Mouse (Mus musculus): ENCODE data around the gene Glud1. TPM values are rescaled to one million over a fixed set of nuclear protein-coding genes. Genes with fewer than 3 reads are reported as not detected.

Gene Glud1
- total RNA-seq, 1 experiment: 211 TPM

DNA sequence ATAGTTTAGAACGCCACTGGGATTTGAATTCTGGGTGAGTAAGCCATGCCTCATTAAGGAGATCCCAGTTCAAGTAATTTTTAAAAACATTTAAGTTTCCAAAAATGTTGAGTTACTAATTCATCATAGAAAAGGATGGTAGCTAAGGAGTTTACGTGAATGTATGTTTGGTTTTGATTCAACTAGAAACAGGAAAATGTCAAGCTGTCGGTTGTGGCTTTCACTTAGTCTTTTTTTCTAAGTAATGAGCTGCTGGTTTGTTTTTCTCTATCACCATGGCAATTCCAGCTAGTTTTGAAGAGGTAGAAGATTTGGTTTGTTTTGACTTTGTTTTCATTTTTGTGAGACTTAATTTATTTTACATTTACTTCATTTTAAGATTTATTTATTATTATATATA, 6.9 kb downstream of the Glud1 start:
- H3K36me3 ChIP-seq (ENCODE audit: control insufficient read depth, insufficient read depth, low read length, poor library complexity, severe bottlenecking): peaks cover 15% of the 10 kb centered on the region

DNA sequence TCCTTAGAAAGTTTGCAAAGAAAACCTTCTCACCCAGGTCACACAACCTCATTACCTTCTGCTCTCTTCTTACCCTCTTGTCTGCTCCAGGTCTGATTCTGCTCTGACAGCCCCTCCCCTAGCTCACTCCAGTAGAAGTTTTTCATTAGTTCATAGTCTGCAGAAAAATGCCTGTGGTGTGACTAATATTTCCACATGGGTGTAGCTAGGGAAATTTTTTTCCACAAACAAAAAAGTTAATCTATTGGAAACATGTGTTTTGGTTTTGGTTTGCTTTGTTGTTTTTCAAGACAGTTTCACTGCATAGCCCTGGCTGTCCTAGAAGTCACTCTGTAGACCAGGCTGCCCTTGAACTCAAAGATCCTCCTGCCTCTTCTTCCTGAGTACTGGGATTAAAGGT, 7.6 kb downstream of the Glud1 start:
- H3K36me3 ChIP-seq (ENCODE audit: control insufficient read depth, insufficient read depth, low read length, poor library complexity, severe bottlenecking): peaks cover 15% of the 10 kb centered on the region
- no peak overlapping the region for H3K27ac ChIP-seq (ENCODE audit: insufficient read depth, low read depth, low read length, poor library complexity, severe bottlenecking)
- H3K9me3 ChIP-seq (ENCODE audit: control insufficient read depth, insufficient read depth, low read depth, low read length): no peaks in the 10 kb centered on the region
- in situ Hi-C loops (cut with MboI; ENCODE audit: low sequenced_read_pairs in 2 of 2, unreplicated experiment in 2 of 2): no loop called here
- no peak for DNase-seq (ENCODE audit: low read depth, low spot score)
- no peak overlapping the region for H3K9ac ChIP-seq (ENCODE audit: insufficient read depth, low read depth, low read length, poor library complexity, severe bottlenecking)
- TF ChIP-seq CHD2 (IDR thresholded peaks at IDR 0.05; ENCODE audit: low read depth, low read length): no peak
- no peak overlapping the region for H3K4me3 ChIP-seq (ENCODE audit: insufficient read depth in 1 of 2, low read depth in 1 of 2, low read length in 2 of 2, poor library complexity in 1 of 2, severe bottlenecking in 1 of 2)
- peaks cover 0 to 27% of the 10 kb centered on the region in 2 experiments for H3K4me1 ChIP-seq (ENCODE audit: control insufficient read depth in 2 of 2, insufficient read depth in 2 of 2, low read length in 2 of 2, poor library complexity in 1 of 2)

More for the DNA sequence above, 6.9 kb downstream of the Glud1 start:
- no peak for DNase-seq (ENCODE audit: low read depth, low spot score)
- in situ Hi-C loops (cut with MboI; ENCODE audit: low sequenced_read_pairs in 2 of 2, unreplicated experiment in 2 of 2): no loop called here
- Histone ChIP-seq H3K4me1 (ENCODE audit: control insufficient read depth in 2 of 2, insufficient read depth in 2 of 2, low read length in 2 of 2, poor library complexity in 1 of 2) (peaks cover 0 to 27% of the 10 kb centered on the region in 2 experiments), H3K9me3 (ENCODE audit: control insufficient read depth, insufficient read depth, low read depth, low read length) (no peaks in the 10 kb centered on the region), H3K9ac (ENCODE audit: insufficient read depth, low read depth, low read length, poor library complexity, severe bottlenecking) (no peak overlapping the region), H3K4me3 (ENCODE audit: insufficient read depth in 1 of 2, low read depth in 1 of 2, low read length in 2 of 2, poor library complexity in 1 of 2, severe bottlenecking in 1 of 2) (no peak overlapping the region), H3K27ac (ENCODE audit: insufficient read depth, low read depth, low read length, poor library complexity, severe bottlenecking) (no peak overlapping the region)
- TF ChIP-seq MAFK (IDR thresholded peaks at IDR 0.05; ENCODE audit: insufficient read depth, low read depth, low read length): no peak
- TF ChIP-seq ZNF384 (IDR thresholded peaks at IDR 0.05; ENCODE audit: low read depth, low read length): no peak
- no peak for TF ChIP-seq ZC3H11A (IDR thresholded peaks at IDR 0.05; ENCODE audit: borderline replicate concordance, low read depth, low read length)
- no peak for TF ChIP-seq HCFC1 (IDR thresholded peaks at IDR 0.05; ENCODE audit: borderline replicate concordance, insufficient read depth, low read length)
- no peak for TF ChIP-seq CHD2 (IDR thresholded peaks at IDR 0.05; ENCODE audit: low read depth, low read length)

DNA sequence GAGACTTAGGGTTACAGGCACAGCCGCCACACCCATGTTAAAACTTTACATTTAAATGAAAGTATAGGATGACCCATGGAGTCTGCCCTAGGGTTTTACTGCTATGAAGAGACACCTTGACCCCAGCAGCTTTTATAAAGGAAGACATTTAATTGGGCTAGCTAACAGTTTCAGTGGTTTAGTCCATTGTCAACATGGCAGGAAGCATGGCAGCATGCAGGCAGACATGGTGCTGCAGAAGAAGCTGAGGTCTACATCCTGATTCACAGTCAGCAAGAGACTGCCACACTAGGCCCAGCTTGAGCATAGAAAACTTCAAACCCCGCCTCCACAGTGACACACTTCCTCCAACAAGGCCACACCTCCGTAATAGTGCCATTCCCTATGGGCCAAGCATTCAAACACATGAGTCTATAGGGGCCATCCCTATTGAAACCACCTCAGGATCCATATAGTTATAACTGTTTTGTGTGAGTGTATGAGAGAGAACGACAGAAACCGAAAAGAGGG, 13.1 kb downstream of the Glud1 start:
- H3K27ac ChIP-seq (ENCODE audit: insufficient read depth, low read depth, low read length, poor library complexity, severe bottlenecking): peak overlapping the region; percentile 80
- no peak for TF ChIP-seq ZNF384 (IDR thresholded peaks at IDR 0.05; ENCODE audit: low read depth, low read length)
- no peak for TF ChIP-seq HCFC1 (IDR thresholded peaks at IDR 0.05; ENCODE audit: borderline replicate concordance, insufficient read depth, low read length)
- in situ Hi-C loops (cut with MboI; ENCODE audit: low sequenced_read_pairs in 2 of 2, unreplicated experiment in 2 of 2): no loop called here
- peaks cover 2 to 7% of the 10 kb centered on the region in 2 experiments; a peak in 1 of 4 replicates for H3K4me1 ChIP-seq (ENCODE audit: control insufficient read depth in 2 of 2, insufficient read depth in 2 of 2, low read length in 2 of 2, poor library complexity in 1 of 2)
- H3K9ac ChIP-seq (ENCODE audit: insufficient read depth, low read depth, low read length, poor library complexity, severe bottlenecking): no peak overlapping the region
- no peak for DNase-seq (ENCODE audit: low read depth, low spot score)
- H3K4me3 ChIP-seq (ENCODE audit: insufficient read depth in 1 of 2, low read depth in 1 of 2, low read length in 2 of 2, poor library complexity in 1 of 2, severe bottlenecking in 1 of 2): no peak overlapping the region
- H3K9me3 ChIP-seq (ENCODE audit: control insufficient read depth, insufficient read depth, low read depth, low read length): no peaks in the 10 kb centered on the region
- H3K36me3 ChIP-seq (ENCODE audit: control insufficient read depth, insufficient read depth, low read length, poor library complexity, severe bottlenecking): peaks cover 32% of the 10 kb centered on the region

DNA sequence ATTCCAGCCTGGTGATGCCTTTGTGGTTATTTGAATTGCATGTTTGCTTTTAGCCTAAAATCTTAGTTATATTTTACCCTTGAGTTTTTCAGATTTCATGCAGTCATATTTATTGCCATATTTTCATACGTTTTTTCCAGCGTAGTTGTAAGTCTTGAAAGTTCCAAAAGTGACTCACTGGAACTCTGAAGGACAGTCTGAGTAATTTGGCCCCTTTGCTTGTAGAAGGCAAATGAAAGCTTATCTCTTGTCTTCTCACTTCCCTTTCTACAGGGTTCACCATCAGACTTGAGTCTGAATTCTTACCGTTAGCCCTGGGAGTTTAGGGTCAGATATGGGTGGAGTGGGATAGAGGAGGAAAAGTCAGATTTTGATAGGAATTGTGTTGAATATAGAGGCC, 16.1 kb downstream of the Glud1 start:
- Histone ChIP-seq H3K9me3 (ENCODE audit: control insufficient read depth, insufficient read depth, low read depth, low read length) (no peaks in the 10 kb centered on the region), H3K4me1 (ENCODE audit: control insufficient read depth in 2 of 2, insufficient read depth in 2 of 2, low read length in 2 of 2, poor library complexity in 1 of 2) (peaks cover 2 to 6% of the 10 kb centered on the region in 2 experiments; a peak in 1 of 4 replicates), H3K9ac (ENCODE audit: insufficient read depth, low read depth, low read length, poor library complexity, severe bottlenecking) (no peak overlapping the region), H3K36me3 (ENCODE audit: control insufficient read depth, insufficient read depth, low read length, poor library complexity, severe bottlenecking) (peaks cover 34% of the 10 kb centered on the region), H3K4me3 (ENCODE audit: insufficient read depth in 1 of 2, low read depth in 1 of 2, low read length in 2 of 2, poor library complexity in 1 of 2, severe bottlenecking in 1 of 2) (no peak overlapping the region), H3K27ac (ENCODE audit: insufficient read depth, low read depth, low read length, poor library complexity, severe bottlenecking) (no peak overlapping the region)
- in situ Hi-C loops (cut with MboI; ENCODE audit: low sequenced_read_pairs in 2 of 2, unreplicated experiment in 2 of 2): loop anchor here in 1 of 2 experiments (25.0 kb wide), 1 partner anchor 411 kb away; no protein-coding TSS in a partner anchor
- TF ChIP-seq ZNF384 (IDR thresholded peaks at IDR 0.05; ENCODE audit: low read depth, low read length) (no peak), MAFK (IDR thresholded peaks at IDR 0.05; ENCODE audit: insufficient read depth, low read depth, low read length) (no peak)
- no peak for DNase-seq (ENCODE audit: low read depth, low spot score)

DNA sequence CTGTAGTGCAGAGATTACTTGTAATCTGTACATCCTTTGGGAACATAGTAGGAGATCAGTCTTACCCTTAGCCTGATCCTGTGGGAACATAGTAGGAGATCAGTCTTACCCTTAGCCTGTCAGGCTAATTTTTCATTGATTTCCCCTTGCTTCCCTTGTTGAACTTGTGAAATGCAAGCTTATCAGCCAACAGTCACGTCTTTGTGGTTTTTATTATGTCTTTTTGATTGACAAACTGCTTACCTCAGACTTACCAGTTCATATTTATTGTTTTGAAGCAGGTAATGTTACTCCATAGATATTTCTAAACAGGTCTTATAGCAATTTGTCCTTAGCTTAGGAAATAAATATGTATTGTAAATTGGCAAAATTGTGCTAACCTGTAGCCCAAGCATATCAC, 17.1 kb downstream of the Glud1 start:
- DNase-seq (ENCODE audit: low read depth, low spot score): no peak
- no peaks in the 10 kb centered on the region for H3K9me3 ChIP-seq (ENCODE audit: control insufficient read depth, insufficient read depth, low read depth, low read length)
- peaks cover 38% of the 10 kb centered on the region for H3K36me3 ChIP-seq (ENCODE audit: control insufficient read depth, insufficient read depth, low read length, poor library complexity, severe bottlenecking)
- H3K27ac ChIP-seq (ENCODE audit: insufficient read depth, low read depth, low read length, poor library complexity, severe bottlenecking): no peak overlapping the region
- TF ChIP-seq ZNF384 (IDR thresholded peaks at IDR 0.05; ENCODE audit: low read depth, low read length) (no peak), HCFC1 (IDR thresholded peaks at IDR 0.05; ENCODE audit: borderline replicate concordance, insufficient read depth, low read length) (no peak), MAFK (IDR thresholded peaks at IDR 0.05; ENCODE audit: insufficient read depth, low read depth, low read length) (no peak), ZC3H11A (IDR thresholded peaks at IDR 0.05; ENCODE audit: borderline replicate concordance, low read depth, low read length) (no peak), CHD2 (IDR thresholded peaks at IDR 0.05; ENCODE audit: low read depth, low read length) (no peak)
- H3K4me3 ChIP-seq (ENCODE audit: insufficient read depth in 1 of 2, low read depth in 1 of 2, low read length in 2 of 2, poor library complexity in 1 of 2, severe bottlenecking in 1 of 2): no peak overlapping the region
- peaks cover 2 to 6% of the 10 kb centered on the region in 2 experiments; a peak in 1 of 4 replicates for H3K4me1 ChIP-seq (ENCODE audit: control insufficient read depth in 2 of 2, insufficient read depth in 2 of 2, low read length in 2 of 2, poor library complexity in 1 of 2)
- no peak overlapping the region for H3K9ac ChIP-seq (ENCODE audit: insufficient read depth, low read depth, low read length, poor library complexity, severe bottlenecking)
- in situ Hi-C loops (cut with MboI; ENCODE audit: low sequenced_read_pairs in 2 of 2, unreplicated experiment in 2 of 2): loop anchor here in 1 of 2 experiments (25.0 kb wide), 1 partner anchor 410 kb away; no protein-coding TSS in a partner anchor
